Comparison of ENCODE assay signal across 25 mouse cellular contexts in genomic region chr1:62018276-62018675, GRCm38 (mm10).
DNase-seq lines count a peak whose midpoint lies in the region; ATAC-seq and TF ChIP-seq lines count a peak whose summit lies in the region.
"Had no signal": no experiment of that assay in that cellular context is flagged by ENCODE, and none has a peak within 500 bp of the region (broad histone marks: within the 10 kb centered on the region; RNA-seq: fewer than 3 reads in every experiment).

No protein-coding gene starts in this region.

- no peak overlapping the region for H3K4me3 ChIP-seq in hindbrain, embryonic 13.5 days
- H3K4me3 ChIP-seq in hindbrain, postnatal 0 days (ENCODE audit: low read length) = no peak overlapping the region
- H3K4me3 ChIP-seq in midbrain, embryonic 11.5 days (ENCODE audit: low read depth, low read length) = no peak overlapping the region
- H3K4me3 ChIP-seq in midbrain, embryonic 15.5 days = no peak overlapping the region
- no peak overlapping the region for H3K4me3 ChIP-seq in intestine, embryonic 15.5 days (replicated peaks)
- H3K4me3 ChIP-seq in layer of hippocampus, adult 2 months = no peak overlapping the region
- H3K4me3 ChIP-seq: embryonic facial prominence, embryonic 13.5 days; gastrocnemius, adult 2 months; liver, embryonic 13.5 days; midbrain, embryonic 13.5 days; neural tube, embryonic 13.5 days; stomach, embryonic 15.5 days had no signal

- H3K27ac ChIP-seq in hindbrain, embryonic 13.5 days = peak overlapping the region; percentile 60; the same call in 1 of the 2 replicates
- H3K27ac ChIP-seq in hindbrain, postnatal 0 days = no peak overlapping the region
- no peak overlapping the region for H3K27ac ChIP-seq in midbrain, embryonic 11.5 days (ENCODE audit: low read depth, low read length)
- H3K27ac ChIP-seq in midbrain, embryonic 15.5 days = no peak overlapping the region
- no peak overlapping the region for H3K27ac ChIP-seq in intestine, embryonic 15.5 days
- H3K27ac ChIP-seq in layer of hippocampus, adult 2 months = no peak overlapping the region
- H3K27ac ChIP-seq: embryonic facial prominence, embryonic 13.5 days; gastrocnemius, adult 2 months; liver, embryonic 13.5 days; midbrain, embryonic 13.5 days; neural tube, embryonic 13.5 days; stomach, embryonic 15.5 days had no signal

- no peak for DNase-seq in hindbrain, postnatal 0 days (ENCODE audit: low spot score)
- DNase-seq in midbrain, embryonic 11.5 days (ENCODE audit: low spot score, missing footprints) = peak; percentile 87
- DNase-seq in neural tube, embryonic 10.5 days (ENCODE audit: extremely low spot score, low spot score) = no peak
- DNase-seq in layer of hippocampus, adult 2 months (ENCODE audit: low spot score in 2 of 2) = no peak
- DNase-seq: cerebellum, adult 2 months; cerebellum, postnatal 36 days; gastrocnemius, adult 2 months; kidney, postnatal 10 days; liver, embryonic 13.5 days; lung, adult 2 months; lung, postnatal 14 days; right cerebral cortex, adult 18-20 months; thymus, postnatal 25 days had no signal

- H3K36me3 ChIP-seq in hindbrain, embryonic 13.5 days = no peaks in the 10 kb centered on the region
- no peaks in the 10 kb centered on the region for H3K36me3 ChIP-seq in hindbrain, postnatal 0 days (ENCODE audit: insufficient read depth, low read length)
- no peaks in the 10 kb centered on the region for H3K36me3 ChIP-seq in midbrain, embryonic 11.5 days (ENCODE audit: control insufficient read depth, insufficient read depth, low read length)
- no peaks in the 10 kb centered on the region for H3K36me3 ChIP-seq in midbrain, embryonic 15.5 days (replicated peaks)
- H3K36me3 ChIP-seq in intestine, embryonic 15.5 days = no peaks in the 10 kb centered on the region
- H3K36me3 ChIP-seq: embryonic facial prominence, embryonic 13.5 days; G1E; liver, embryonic 13.5 days; midbrain, embryonic 13.5 days; neural tube, embryonic 13.5 days; stomach, embryonic 15.5 days had no signal

- 32% methylated on average over 5 of the region's 5 CpGs for WGBS in hindbrain, embryonic 13.5 days
- WGBS in hindbrain, postnatal 0 days = 52% methylated on average over 5 of the region's 5 CpGs
- 26% methylated on average over 5 of the region's 5 CpGs for WGBS in midbrain, embryonic 11.5 days
- WGBS in midbrain, embryonic 15.5 days = 34% methylated on average over 5 of the region's 5 CpGs
- 39% methylated on average over 5 of the region's 5 CpGs for WGBS in intestine, embryonic 15.5 days

- no peaks in the 10 kb centered on the region for H3K27me3 ChIP-seq in hindbrain, embryonic 13.5 days
- H3K27me3 ChIP-seq in hindbrain, postnatal 0 days (ENCODE audit: insufficient read depth, low read length) = no peaks in the 10 kb centered on the region
- no peaks in the 10 kb centered on the region for H3K27me3 ChIP-seq in midbrain, embryonic 11.5 days (ENCODE audit: control insufficient read depth, insufficient read depth, low read length)
- H3K27me3 ChIP-seq in midbrain, embryonic 15.5 days (replicated peaks) = no peaks in the 10 kb centered on the region
- no peaks in the 10 kb centered on the region for H3K27me3 ChIP-seq in intestine, embryonic 15.5 days (replicated peaks)
- H3K27me3 ChIP-seq: CH12.LX; embryonic facial prominence, embryonic 13.5 days; liver, embryonic 13.5 days; midbrain, embryonic 13.5 days; neural tube, embryonic 13.5 days; Patski; stomach, embryonic 15.5 days had no signal

- peaks cover 17% of the 10 kb centered on the region for H3K4me1 ChIP-seq in hindbrain, embryonic 13.5 days (replicated peaks)
- H3K4me1 ChIP-seq in hindbrain, postnatal 0 days (ENCODE audit: insufficient read depth, low read length) = 0 out of 2 replicates have a peak, but pooled peaks cover 6% of the 10 kb centered on the region
- H3K4me1 ChIP-seq in midbrain, embryonic 11.5 days (ENCODE audit: control insufficient read depth, insufficient read depth, low read length) = peaks cover 14% of the 10 kb centered on the region
- H3K4me1 ChIP-seq in midbrain, embryonic 15.5 days = 0 out of 2 replicates have a peak, but pooled peaks cover 2% of the 10 kb centered on the region
- H3K4me1 ChIP-seq in intestine, embryonic 15.5 days (replicated peaks) = peaks cover 5% of the 10 kb centered on the region; the same call in 1 of the 2 replicates
- H3K4me1 ChIP-seq: liver, embryonic 13.5 days had no signal

- ATAC-seq in hindbrain, embryonic 13.5 days (ENCODE audit: low FRiP score) = no peak
- no peak for ATAC-seq in hindbrain, postnatal 0 days
- ATAC-seq in midbrain, embryonic 11.5 days (ENCODE audit: low FRiP score) = no peak
- no peak for ATAC-seq in midbrain, embryonic 15.5 days (replicated peaks)
- peak; percentile 88 for ATAC-seq in intestine, embryonic 15.5 days
- ATAC-seq in CD4-positive, CD25-positive, alpha-beta regulatory T cell, adult 4 months = no peak
- ATAC-seq: forebrain, embryonic 14.5 days; midbrain, embryonic 13.5 days; Patski had no signal

- no peak overlapping the region for H3K4me2 ChIP-seq in hindbrain, embryonic 13.5 days
- no peak overlapping the region for H3K4me2 ChIP-seq in hindbrain, postnatal 0 days (ENCODE audit: low read depth, low read length)
- H3K4me2 ChIP-seq in midbrain, embryonic 11.5 days = no peak overlapping the region
- no peak overlapping the region for H3K4me2 ChIP-seq in midbrain, embryonic 15.5 days
- H3K4me2 ChIP-seq in intestine, embryonic 15.5 days (replicated peaks) = no peak overlapping the region
- H3K4me2 ChIP-seq: embryonic facial prominence, embryonic 13.5 days; liver, embryonic 13.5 days; midbrain, embryonic 13.5 days; neural tube, embryonic 13.5 days; stomach, embryonic 15.5 days had no signal

- no peak for TF ChIP-seq CTCF in hindbrain, postnatal 0 days (IDR thresholded peaks at IDR 0.05; ENCODE audit: low read depth)
- no peak for TF ChIP-seq CTCF in layer of hippocampus, adult 2 months (conservative IDR thresholded peaks at IDR 0.05)

- H3K9ac ChIP-seq in hindbrain, embryonic 13.5 days = no peak overlapping the region
- H3K9ac ChIP-seq in hindbrain, postnatal 0 days (replicated peaks; ENCODE audit: low read length) = no peak overlapping the region
- H3K9ac ChIP-seq in midbrain, embryonic 11.5 days (ENCODE audit: low read length) = no peak overlapping the region
- H3K9ac ChIP-seq in midbrain, embryonic 15.5 days = no peak overlapping the region
- no peak overlapping the region for H3K9ac ChIP-seq in intestine, embryonic 15.5 days
- H3K9ac ChIP-seq: embryonic facial prominence, embryonic 13.5 days; liver, embryonic 13.5 days; midbrain, embryonic 13.5 days; neural tube, embryonic 13.5 days; stomach, embryonic 15.5 days had no signal

- H3K9me3 ChIP-seq in hindbrain, embryonic 13.5 days = no peaks in the 10 kb centered on the region
- H3K9me3 ChIP-seq in hindbrain, postnatal 0 days (ENCODE audit: low read length) = no peaks in the 10 kb centered on the region
- H3K9me3 ChIP-seq in midbrain, embryonic 11.5 days (ENCODE audit: control insufficient read depth, low read length) = no peaks in the 10 kb centered on the region
- no peaks in the 10 kb centered on the region for H3K9me3 ChIP-seq in midbrain, embryonic 15.5 days
- no peaks in the 10 kb centered on the region for H3K9me3 ChIP-seq in intestine, embryonic 15.5 days
- H3K9me3 ChIP-seq: embryonic facial prominence, embryonic 13.5 days; G1E; liver, embryonic 13.5 days; midbrain, embryonic 13.5 days; neural tube, embryonic 13.5 days; stomach, embryonic 15.5 days had no signal
